17 mouse cellular contexts compared by ENCODE assay signal in the genomic region with DNA sequence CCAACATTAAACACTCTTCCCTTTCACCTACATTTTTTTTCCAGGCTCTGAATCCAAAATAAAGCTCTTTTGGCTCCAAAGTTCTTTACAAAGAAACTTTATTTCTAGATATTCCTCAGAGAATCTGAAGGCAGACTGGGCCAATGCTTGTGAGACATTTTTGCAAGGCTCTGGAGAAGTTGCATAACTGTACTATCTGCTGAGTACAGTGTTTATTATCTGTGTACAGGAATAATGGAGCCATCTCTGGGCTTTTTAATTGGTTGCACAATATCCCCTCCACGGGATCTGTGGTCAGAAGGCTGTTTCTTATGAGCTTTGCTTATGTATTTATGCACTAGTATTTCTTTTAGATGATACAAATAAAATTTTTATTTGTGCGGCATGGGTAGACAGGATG. TPM values are rescaled to one million over a fixed set of nuclear protein-coding genes. Genes with fewer than 3 reads are reported as not detected.
A peak's percentile ranks its signal among the peaks of the same experiment; 100 is the strongest.
DNase-seq lines count a peak whose midpoint lies in the region; ATAC-seq and TF ChIP-seq lines count a peak whose summit lies in the region.
"Had no signal": no experiment of that assay in that cellular context is flagged by ENCODE, and none has a peak within 500 bp of the region (broad histone marks: within the 10 kb centered on the region; RNA-seq: fewer than 3 reads in every experiment).

No protein-coding gene starts in this region.

- H3K4me1 ChIP-seq in kidney, postnatal 0 days (replicated peaks; ENCODE audit: insufficient read depth, low read length), result no peaks in the 10 kb centered on the region
- no peaks in the 10 kb centered on the region for H3K4me1 ChIP-seq in kidney, embryonic 15.5 days
- no peaks in the 10 kb centered on the region for H3K4me1 ChIP-seq in hindbrain, embryonic 12.5 days
- peaks cover 13% of the 10 kb centered on the region for H3K4me1 ChIP-seq in neural tube, embryonic 15.5 days
- H3K4me1 ChIP-seq: embryonic facial prominence, embryonic 13.5 days; limb, embryonic 10.5 days; liver, embryonic 12.5 days had no signal

- no peaks in the 10 kb centered on the region for H3K9me3 ChIP-seq in kidney, postnatal 0 days (replicated peaks; ENCODE audit: low read length)
- no peaks in the 10 kb centered on the region for H3K9me3 ChIP-seq in kidney, embryonic 15.5 days (replicated peaks)
- H3K9me3 ChIP-seq in hindbrain, embryonic 12.5 days (replicated peaks), result no peaks in the 10 kb centered on the region
- H3K9me3 ChIP-seq in neural tube, embryonic 15.5 days (replicated peaks), result no peaks in the 10 kb centered on the region
- H3K9me3 ChIP-seq: embryonic facial prominence, embryonic 13.5 days; hindbrain, embryonic 15.5 days; limb, embryonic 10.5 days; liver, embryonic 12.5 days had no signal

- H3K27ac ChIP-seq in kidney, postnatal 0 days, result peak overlapping the region; percentile 22; the same call in 1 of the 2 replicates
- H3K27ac ChIP-seq in kidney, embryonic 15.5 days, result no peak overlapping the region
- no peak overlapping the region for H3K27ac ChIP-seq in hindbrain, embryonic 12.5 days
- H3K27ac ChIP-seq in neural tube, embryonic 15.5 days (replicated peaks), result no peak overlapping the region
- H3K27ac ChIP-seq: embryonic facial prominence, embryonic 13.5 days; hindbrain, embryonic 15.5 days; limb, embryonic 10.5 days; liver, embryonic 12.5 days had no signal

- H3K4me2 ChIP-seq in kidney, postnatal 0 days (ENCODE audit: low read length), result no peak overlapping the region
- H3K4me2 ChIP-seq in kidney, embryonic 15.5 days, result no peak overlapping the region
- no peak overlapping the region for H3K4me2 ChIP-seq in hindbrain, embryonic 12.5 days (replicated peaks)
- no peak overlapping the region for H3K4me2 ChIP-seq in neural tube, embryonic 15.5 days
- H3K4me2 ChIP-seq: embryonic facial prominence, embryonic 13.5 days; hindbrain, embryonic 15.5 days; liver, embryonic 12.5 days had no signal

- no peaks in the 10 kb centered on the region for H3K36me3 ChIP-seq in kidney, postnatal 0 days (ENCODE audit: insufficient read depth, low read length)
- H3K36me3 ChIP-seq in kidney, embryonic 15.5 days, result no peaks in the 10 kb centered on the region
- no peaks in the 10 kb centered on the region for H3K36me3 ChIP-seq in C2C12 (ENCODE audit: control insufficient read depth, insufficient read depth)
- no peaks in the 10 kb centered on the region for H3K36me3 ChIP-seq in hindbrain, embryonic 12.5 days
- no peaks in the 10 kb centered on the region for H3K36me3 ChIP-seq in neural tube, embryonic 15.5 days
- H3K36me3 ChIP-seq: embryonic facial prominence, embryonic 13.5 days; hindbrain, embryonic 15.5 days; limb, embryonic 10.5 days; liver, embryonic 12.5 days had no signal

- no peak overlapping the region for H3K9ac ChIP-seq in kidney, postnatal 0 days (ENCODE audit: low read depth, low read length)
- no peak overlapping the region for H3K9ac ChIP-seq in kidney, embryonic 15.5 days
- no peak overlapping the region for H3K9ac ChIP-seq in hindbrain, embryonic 12.5 days
- H3K9ac ChIP-seq in neural tube, embryonic 15.5 days (replicated peaks), result no peak overlapping the region
- H3K9ac ChIP-seq: embryonic facial prominence, embryonic 13.5 days; hindbrain, embryonic 15.5 days; liver, embryonic 12.5 days had no signal

- no peak overlapping the region for H3K4me3 ChIP-seq in kidney, postnatal 0 days (replicated peaks; ENCODE audit: low read depth, low read length)
- no peak overlapping the region for H3K4me3 ChIP-seq in kidney, embryonic 15.5 days (replicated peaks)
- no peak overlapping the region for H3K4me3 ChIP-seq in C2C12 (ENCODE audit: insufficient read depth, poor library complexity, severe bottlenecking)
- no peak overlapping the region for H3K4me3 ChIP-seq in hindbrain, embryonic 12.5 days
- no peak overlapping the region for H3K4me3 ChIP-seq in neural tube, embryonic 15.5 days (replicated peaks)
- H3K4me3 ChIP-seq: embryonic facial prominence, embryonic 13.5 days; hindbrain, embryonic 15.5 days; limb, embryonic 10.5 days; liver, embryonic 12.5 days had no signal

- WGBS in kidney, postnatal 0 days, result 78% methylated on average over 2 of the region's 2 CpGs
- WGBS in kidney, embryonic 15.5 days, result 69% methylated on average over 2 of the region's 2 CpGs
- 89% methylated on average over 2 of the region's 2 CpGs for WGBS in hindbrain, embryonic 12.5 days
- WGBS in neural tube, embryonic 15.5 days, result 72% methylated on average over 2 of the region's 2 CpGs

- no peak overlapping the region for H3ac ChIP-seq in C2C12 (ENCODE audit: control insufficient read depth, insufficient read length, low read depth)

- H3K27me3 ChIP-seq in kidney, postnatal 0 days (ENCODE audit: insufficient read depth, low read length), result no peaks in the 10 kb centered on the region
- H3K27me3 ChIP-seq in kidney, embryonic 15.5 days, result no peaks in the 10 kb centered on the region
- H3K27me3 ChIP-seq in C2C12 (ENCODE audit: control insufficient read depth, insufficient read depth, insufficient read length), result no peaks in the 10 kb centered on the region
- no peaks in the 10 kb centered on the region for H3K27me3 ChIP-seq in hindbrain, embryonic 12.5 days
- H3K27me3 ChIP-seq in neural tube, embryonic 15.5 days (replicated peaks), result no peaks in the 10 kb centered on the region
- H3K27me3 ChIP-seq: embryonic facial prominence, embryonic 13.5 days; hindbrain, embryonic 15.5 days; liver, embryonic 12.5 days had no signal

- peak; percentile 91 for DNase-seq in heart, adult 11 months
- no peak for DNase-seq in heart, postnatal 4 days
- peak; percentile 66 for DNase-seq in kidney, postnatal 0 days (ENCODE audit: low spot score)
- DNase-seq: adrenal gland, postnatal 14 days; cerebellum, adult 8-10 months; gastrocnemius, postnatal 36 days; kidney, adult 11 months; midbrain, embryonic 14.5 days had no signal

- H3K79me2 ChIP-seq in C2C12 (ENCODE audit: control insufficient read depth, insufficient read depth), result no peaks in the 10 kb centered on the region

- no peaks in the 10 kb centered on the region for H3K79me3 ChIP-seq in C2C12 (ENCODE audit: low read depth)

- ATAC-seq in kidney, postnatal 0 days (replicated peaks; ENCODE audit: low FRiP score, low read depth), result no peak
- ATAC-seq in kidney, embryonic 15.5 days (replicated peaks; ENCODE audit: low FRiP score), result no peak
- peak; percentile 87 for ATAC-seq in granulocyte monocyte progenitor cell, adult 5-6 weeks (replicated peaks; ENCODE audit: poor library complexity, severe bottlenecking)
- ATAC-seq in hindbrain, embryonic 12.5 days (ENCODE audit: low FRiP score), result no peak
- no peak for ATAC-seq in neural tube, embryonic 15.5 days (ENCODE audit: low FRiP score)
- ATAC-seq: liver, embryonic 12.5 days had no signal

- no peak for TF ChIP-seq CTCF in kidney, postnatal 0 days (IDR thresholded peaks at IDR 0.05; ENCODE audit: low read depth)
- TF ChIP-seq CTCF in C2C12 (IDR thresholded peaks at IDR 0.05; ENCODE audit: control insufficient read depth, insufficient read depth, insufficient read length), result no peak

TF ChIP-seq in C2C12, 6 proteins besides CTCF, POLR2A, EP300 and RAD21:
- TF ChIP-seq FOSL1 (IDR thresholded peaks at IDR 0.05; ENCODE audit: insufficient read depth, low read length, poor library complexity, severe bottlenecking) (no peak), CEBPB (IDR thresholded peaks at IDR 0.05; ENCODE audit: low read depth) (peak; percentile 22)

RNA-seq across cellular contexts. Expression of a gene that starts 54.9 kb away (rescaled TPM):
- total RNA-seq in heart, postnatal 4 days (2021), result 10 to 100 TPM in 1 of 2 experiments, 1 to 10 TPM in 1; 9.2 to 10.6 TPM
- polyA plus RNA-seq in kidney, postnatal 0 days (2015; fragmentation: Nextera tagmentation; extraction: Ambion mirVana), result 2.6 and 2.8 TPM in 2 replicates
- 4.6 and 6.8 TPM in 2 replicates for polyA plus RNA-seq in kidney, embryonic 15.5 days (2015; fragmentation: Nextera tagmentation; extraction: Ambion mirVana)
- polyA plus RNA-seq in C2C12 (2012; fragmentation: generic; extraction: Trizol), result 14.7 TPM
- not detected in 2 replicates for total RNA-seq in granulocyte monocyte progenitor cell, adult 5-6 weeks (2014; fragmentation: Nextera tagmentation)
- total RNA-seq in granulocyte monocyte progenitor cell, adult 5-6 weeks (2017), result not detected in 2 replicates
- polyA plus RNA-seq in hindbrain, embryonic 12.5 days (2016; fragmentation: Nextera tagmentation; extraction: Ambion mirVana), result 3.5 and 6.6 TPM in 2 replicates
- 3.7 and 5.1 TPM in 2 replicates for polyA plus RNA-seq in neural tube, embryonic 15.5 days (2015; fragmentation: Nextera tagmentation; extraction: Ambion mirVana)
